Mouse (Mus musculus) CH12.LX (cell line): ENCODE measurements around the gene Fbrs.

ENCODE experiments used
- BHLHE40 ChIP-seq: IDR thresholded peaks from 2 replicates; pipeline ENCODE4 v1.6.1; 2011; ENCODE audit warnings: mild to moderate bottlenecking, low read depth, low read length, improper control_type of control experiment
- CTCF ChIP-seq, 2 experiments: IDR thresholded peaks in 1 of 2; conservative IDR thresholded peaks in 1 of 2; 2 replicates each; pipeline ENCODE4 v1.5.1; 2011 to 2012; ENCODE audit warnings: low read depth in 2 of 2, low read length in 2 of 2, improper control_type of control experiment in 1 of 2, inconsistent platforms in 1 of 2, mild to moderate bottlenecking in 1 of 2, moderate library complexity in 1 of 2
- E2F4 ChIP-seq: IDR thresholded peaks from 2 replicates; pipeline ENCODE4 v1.6.1; 2011; ENCODE audit warnings: low read depth, low read length, improper control_type of control experiment; ENCODE audit not compliant: insufficient replicate concordance
- EP300 ChIP-seq: IDR thresholded peaks from 2 replicates; pipeline ENCODE4 v1.6.1; 2011; ENCODE audit warnings: low read length, improper control_type of control experiment
- JUND ChIP-seq: conservative IDR thresholded peaks from 2 replicates; pipeline ENCODE4 v1.6.1; 2011; ENCODE audit warnings: low read depth, low read length, improper control_type of control experiment
- MEF2A ChIP-seq: IDR thresholded peaks from 2 replicates; pipeline ENCODE4 v1.6.1; 2014; ENCODE audit warnings: low read depth, mild to moderate bottlenecking, inconsistent platforms, low read length, improper control_type of control experiment, borderline replicate concordance
- MXI1 ChIP-seq: IDR thresholded peaks from 2 replicates; pipeline ENCODE4 v1.6.1; 2011; ENCODE audit warnings: mild to moderate bottlenecking, low read depth, low read length, improper control_type of control experiment
- MYC ChIP-seq: IDR thresholded peaks from 2 replicates; pipeline ENCODE4 v1.6.1; 2011; ENCODE audit warnings: low read depth, mild to moderate bottlenecking, improper control_type of control experiment, low read length
- POLR2A ChIP-seq: IDR thresholded peaks from 2 replicates; pipeline ENCODE4 v1.6.1; 2011; ENCODE audit warnings: low read depth, mild to moderate bottlenecking, improper control_type of control experiment, low read length
- RCOR1 ChIP-seq: conservative IDR thresholded peaks from 2 replicates; pipeline ENCODE4 v1.6.1; 2012; ENCODE audit warnings: low read depth, mild to moderate bottlenecking, inconsistent platforms, low read length, improper control_type of control experiment
- TCF12 ChIP-seq: IDR thresholded peaks from 2 replicates; pipeline ENCODE4 v1.6.1; 2014; ENCODE audit warnings: low read depth, mild to moderate bottlenecking, inconsistent platforms, low read length, improper control_type of control experiment
- UBTF ChIP-seq: IDR thresholded peaks from 2 replicates; pipeline ENCODE4 v1.6.1; 2012; ENCODE audit warnings: low read depth, mild to moderate bottlenecking, inconsistent platforms, low read length, improper control_type of control experiment, moderate library complexity
- ZMIZ1 ChIP-seq: IDR thresholded peaks from 2 replicates; pipeline ENCODE4 v1.6.1; 2012; ENCODE audit warnings: low read depth, mild to moderate bottlenecking, inconsistent platforms, low read length, improper control_type of control experiment
- ZNF384 ChIP-seq: IDR thresholded peaks from 2 replicates; pipeline ENCODE4 v1.6.1; 2012; ENCODE audit warnings: low read depth, low read length, improper control_type of control experiment, inconsistent platforms

DNA sequence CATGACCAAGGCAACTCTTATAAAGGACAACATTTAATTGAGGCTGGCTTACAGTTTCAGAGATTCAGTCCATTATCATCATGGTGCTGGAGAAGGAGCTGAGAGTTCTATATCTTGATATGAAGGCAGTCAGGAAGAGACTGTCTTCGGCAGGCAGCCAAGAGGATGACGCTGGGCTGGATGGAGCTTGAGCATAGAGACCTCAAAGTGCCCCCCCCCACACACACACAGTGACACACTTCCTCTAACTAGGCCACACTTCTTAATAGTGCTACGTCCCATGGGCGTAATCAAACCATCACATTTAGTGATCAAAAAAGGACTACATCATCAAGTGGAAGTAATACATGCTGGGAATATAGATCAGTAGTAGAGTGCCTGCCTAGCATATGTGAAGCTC lies 43.8 kb upstream of the Fbrs start:
- no peak for TF ChIP-seq POLR2A
- no peak for TF ChIP-seq JUND
- no peak for TF ChIP-seq MXI1
- no peak for TF ChIP-seq MYC
- TF ChIP-seq MEF2A: no peak
- TF ChIP-seq UBTF: no peak
- TF ChIP-seq RCOR1: no peak
- TF ChIP-seq ZNF384: no peak
- TF ChIP-seq CTCF (conservative IDR thresholded peaks at IDR 0.05 in 1 of 2, IDR thresholded peaks at IDR 0.05 in 1 of 2; ENCODE audit: low read depth in 2 of 2, low read length in 2 of 2): no peak
- TF ChIP-seq BHLHE40: no peak
- TF ChIP-seq ZMIZ1: no peak
- no peak for TF ChIP-seq EP300
- no peak for TF ChIP-seq TCF12
- no peak for TF ChIP-seq E2F4
